Mouse (Mus musculus): ENCODE measurements at regions not wholly inside any gene's neighbourhood (a gene's known extent, or its start where the extent isn't known, plus 50 kb on each side); places are given as distances from the start of the nearest gene placed in this dataset.

DNA sequence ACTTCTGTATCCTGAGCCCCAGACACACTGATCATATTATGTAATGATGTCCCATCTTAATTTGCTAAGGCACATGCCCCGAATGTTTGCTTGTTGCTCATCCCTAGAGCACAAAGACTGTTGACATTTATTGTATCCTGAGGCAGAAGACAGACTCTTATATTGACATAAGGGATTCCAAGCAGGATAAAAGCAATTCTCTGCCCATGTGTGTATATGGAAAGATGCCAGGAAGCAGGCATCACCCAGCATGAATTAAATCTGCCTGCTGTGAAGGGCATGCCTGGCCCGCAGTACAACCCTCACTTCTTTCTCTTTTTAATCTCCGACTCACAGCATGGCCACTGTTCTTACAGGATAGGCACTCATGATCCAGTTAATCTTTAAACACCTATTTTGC is 125.3 kb downstream of the Usp46 start:
- no peak for ATAC-seq (replicated peaks; ENCODE audit: insufficient number of reproducible peaks, insufficient read depth, low FRiP score, low read depth)
- Histone ChIP-seq H3K27ac (no peak overlapping the region), H3K9me3 (replicated peaks) (no peaks in the 10 kb centered on the region), H3K27me3 (no peaks in the 10 kb centered on the region), H3K4me3 (no peak overlapping the region), H3K36me3 (no peaks in the 10 kb centered on the region), H3K4me1 (replicated peaks) (no peaks in the 10 kb centered on the region), H3K4me2 (no peak overlapping the region), H3K9ac (no peak overlapping the region)
- 65% methylated on average over 3 of the region's 3 CpGs for WGBS

DNA sequence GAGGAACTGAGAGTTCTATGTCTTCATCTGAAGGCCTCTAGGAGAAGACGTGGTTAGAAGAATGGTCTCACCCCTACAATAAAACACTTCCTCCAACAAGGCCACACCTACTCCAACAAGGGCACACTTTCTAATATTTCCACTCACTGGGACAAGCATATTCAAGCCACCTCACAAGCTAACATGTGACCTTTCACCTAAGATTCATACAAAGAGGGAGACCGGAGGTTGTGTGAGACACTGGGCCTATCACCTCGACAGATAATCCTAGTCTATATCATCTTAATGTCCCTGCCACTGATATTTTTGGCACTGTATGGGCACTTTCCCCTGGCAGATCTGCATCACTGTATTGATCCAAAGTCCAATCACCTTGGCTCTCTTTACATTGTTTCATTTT is 122.6 kb downstream of the Usp46 start:
- no peak overlapping the region for H3K27ac ChIP-seq
- ATAC-seq (replicated peaks; ENCODE audit: insufficient number of reproducible peaks, insufficient read depth, low FRiP score, low read depth), result no peak
- no peak overlapping the region for H3K4me2 ChIP-seq
- H3K9me3 ChIP-seq (replicated peaks), result no peaks in the 10 kb centered on the region
- 84% methylated on average over 3 of the region's 3 CpGs for WGBS
- H3K9ac ChIP-seq, result no peak overlapping the region
- H3K4me1 ChIP-seq (replicated peaks), result no peaks in the 10 kb centered on the region
- no peaks in the 10 kb centered on the region for H3K27me3 ChIP-seq
- no peaks in the 10 kb centered on the region for H3K36me3 ChIP-seq
- no peak overlapping the region for H3K4me3 ChIP-seq

DNA sequence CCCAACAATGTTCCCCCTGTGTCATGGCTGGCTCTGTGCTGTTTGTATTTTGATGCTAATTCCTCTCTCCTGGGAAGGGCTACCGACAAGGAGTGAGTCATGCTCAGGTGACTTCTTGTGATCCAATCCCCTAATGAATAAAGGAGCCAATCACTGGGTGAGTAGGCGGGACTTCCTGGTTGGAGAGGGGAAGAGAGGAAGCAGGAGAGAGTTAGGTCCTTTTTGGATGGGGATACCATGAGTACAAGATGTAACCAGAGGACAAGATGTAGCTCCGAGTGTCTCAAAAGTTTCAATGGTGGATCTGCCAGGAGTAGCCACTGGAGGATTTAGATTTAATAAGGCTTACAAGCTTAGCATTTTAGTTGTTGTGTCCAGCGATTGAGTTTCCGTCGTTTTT is 122.1 kb downstream of the Usp46 start:
- H3K4me1 ChIP-seq (replicated peaks), result no peaks in the 10 kb centered on the region
- no peaks in the 10 kb centered on the region for H3K36me3 ChIP-seq
- no peaks in the 10 kb centered on the region for H3K27me3 ChIP-seq
- no peak overlapping the region for H3K4me3 ChIP-seq
- no peak for ATAC-seq (replicated peaks; ENCODE audit: insufficient number of reproducible peaks, insufficient read depth, low FRiP score, low read depth)
- no peak overlapping the region for H3K27ac ChIP-seq
- no peak overlapping the region for H3K9ac ChIP-seq
- no peaks in the 10 kb centered on the region for H3K9me3 ChIP-seq (replicated peaks)
- no peak overlapping the region for H3K4me2 ChIP-seq
- WGBS, result 87% methylated on average over 6 of the region's 6 CpGs

DNA sequence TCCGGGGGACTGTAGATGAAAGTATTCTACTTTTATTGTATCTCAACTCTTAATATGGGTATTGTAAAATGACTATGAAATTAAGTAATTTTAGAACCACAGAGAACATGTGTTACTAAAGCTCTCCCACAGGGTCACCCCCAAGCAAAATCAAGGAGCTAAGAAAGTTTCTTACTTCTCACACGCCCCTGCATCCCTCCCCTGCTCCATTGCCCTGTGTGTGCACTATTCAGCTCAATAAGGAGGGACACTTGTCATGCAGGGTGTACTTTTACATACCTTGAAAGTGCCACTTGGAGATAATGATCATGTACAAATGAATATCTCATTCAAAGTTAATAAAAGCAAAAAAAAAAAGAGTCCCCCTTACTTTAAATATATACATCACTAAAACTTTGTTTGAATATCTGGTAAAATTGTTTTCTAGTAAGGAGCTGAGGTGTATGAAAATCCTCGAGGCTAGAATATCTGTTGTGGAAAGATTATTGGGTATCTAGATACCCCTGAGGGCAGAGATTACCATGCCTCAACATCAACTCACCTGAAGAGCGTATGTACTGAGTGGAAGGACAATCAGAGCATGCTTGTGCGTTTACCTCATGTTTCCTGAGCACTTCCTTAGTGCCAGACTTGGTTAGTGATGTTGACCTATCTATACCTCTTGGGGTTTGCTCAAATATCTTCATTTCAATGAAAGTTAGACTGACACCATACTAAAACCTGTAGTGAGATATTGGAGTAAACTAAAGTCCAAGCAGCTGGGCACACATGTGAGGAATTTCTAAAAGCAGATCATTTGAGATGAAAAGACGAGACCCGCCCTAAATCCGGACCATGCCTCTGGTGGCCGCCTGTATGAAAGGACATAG is 120.0 kb downstream of the Usp46 start:
- Histone ChIP-seq H3K9me3 (replicated peaks) (no peaks in the 10 kb centered on the region), H3K27me3 (no peaks in the 10 kb centered on the region), H3K4me3 (no peak overlapping the region), H3K4me1 (replicated peaks) (no peaks in the 10 kb centered on the region), H3K27ac (no peak overlapping the region), H3K4me2 (no peak overlapping the region), H3K36me3 (no peaks in the 10 kb centered on the region), H3K9ac (no peak overlapping the region)
- ATAC-seq (replicated peaks; ENCODE audit: insufficient number of reproducible peaks, insufficient read depth, low FRiP score, low read depth), result no peak
- 83% methylated on average over 9 of the region's 9 CpGs for WGBS
